Mouse (Mus musculus): ENCODE data around the gene Olfr812. TPM values are rescaled to one million over a fixed set of nuclear protein-coding genes. Genes with fewer than 3 reads are reported as not detected.

Gene Olfr812
- polyA plus RNA-seq (2017; shearing (Covaris generic)): not detected

DNA sequence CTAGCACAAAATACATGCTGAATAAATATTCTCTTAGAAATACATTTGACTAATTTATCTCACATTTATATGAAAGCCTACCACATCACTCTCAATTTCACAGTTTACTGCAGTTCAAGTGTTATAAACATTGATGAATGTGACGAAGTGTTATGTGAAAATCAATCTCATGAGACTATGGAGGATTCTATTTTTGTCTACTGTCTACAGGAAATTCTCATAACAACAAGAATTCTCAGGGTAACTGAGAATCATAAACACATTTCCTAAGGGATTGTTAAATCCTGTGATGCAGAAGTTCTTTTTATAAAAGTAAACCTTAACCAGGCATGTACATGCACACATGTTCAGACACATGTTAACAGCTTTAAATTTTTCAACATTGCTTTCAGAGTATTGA, at the start of gene Olfr812:
Olfr812 (minus strand) TSS at position 101 of the 400 bp plus-strand sequence.

GRCm38 (mm10) chr10:129879751-129880150, 33.9 kb upstream of the Olfr812 start, which contains the start of gene Olfr814:
TSS of gene Olfr814 (minus strand) at chr10:129879851.

GRCm38 (mm10) chr10:129855067-129855466, 9.2 kb upstream of the Olfr812 start, which contains the start of gene Olfr813:
TSS of gene Olfr813 (plus strand) at chr10:129855367.

GRCm38 (mm10) chr10:129804296-129804695, 41.6 kb downstream of the Olfr812 start, which contains the start of gene Olfr811:
TSS of gene Olfr811 (minus strand) at chr10:129804396.

DNA sequence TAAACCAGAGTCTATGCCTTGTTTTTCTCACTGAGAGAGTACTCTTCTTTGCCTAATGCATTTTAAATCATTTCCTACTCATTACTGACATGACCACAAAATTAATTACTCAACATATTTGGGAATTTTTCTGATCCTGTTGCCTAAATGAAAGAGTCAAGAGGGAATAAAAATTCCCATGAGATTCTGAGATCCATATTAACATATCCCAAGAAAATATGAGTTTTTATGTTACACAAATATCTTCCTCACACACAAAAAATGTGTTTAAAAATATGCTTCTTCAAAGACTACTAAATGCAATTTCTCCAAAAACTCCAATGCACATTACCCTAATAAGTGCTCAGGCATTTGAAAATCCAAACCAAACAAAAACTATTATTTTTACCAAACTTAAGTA, 51.1 kb downstream of the Olfr812 start, which contains the start of gene Olfr810:
Olfr810 (minus strand) TSS at position 101 of the 400 bp plus-strand sequence.

Other genes with a start within 250 kb of the Olfr812 start
- not detected for gene Olfr796, start 233.5 kb downstream of the Olfr812 start, polyA plus RNA-seq (2017; shearing (Covaris generic))
- not detected for gene Olfr798, start 218.2 kb downstream of the Olfr812 start, polyA plus RNA-seq (2017; shearing (Covaris generic))
- gene Olfr799, start 208.6 kb downstream of the Olfr812 start, polyA plus RNA-seq (2017; shearing (Covaris generic)): not detected
- not detected for gene Olfr800, start 188.4 kb downstream of the Olfr812 start, polyA plus RNA-seq (2017; shearing (Covaris generic))
- gene Olfr801, start 172.2 kb downstream of the Olfr812 start, polyA plus RNA-seq (2017; shearing (Covaris generic)): not detected
- gene Olfr802, start 157.9 kb downstream of the Olfr812 start, polyA plus RNA-seq (2017; shearing (Covaris generic)): not detected
- gene Olfr803, start 151.8 kb downstream of the Olfr812 start, polyA plus RNA-seq (2017; shearing (Covaris generic)): not detected
- gene Olfr804, start 142.9 kb downstream of the Olfr812 start, polyA plus RNA-seq (2017; shearing (Covaris generic)): not detected
- not detected for gene Olfr805, start 116.7 kb downstream of the Olfr812 start, polyA plus RNA-seq (2017; shearing (Covaris generic))
- gene Olfr806, start 104.2 kb downstream of the Olfr812 start, polyA plus RNA-seq (2017; shearing (Covaris generic)): not detected
- not detected for gene Olfr807, start 88.3 kb downstream of the Olfr812 start, polyA plus RNA-seq (2017; shearing (Covaris generic))
- gene Olfr808, start 80.6 kb downstream of the Olfr812 start, polyA plus RNA-seq (2017; shearing (Covaris generic)): not detected
- not detected for gene Olfr809, start 71.5 kb downstream of the Olfr812 start, polyA plus RNA-seq (2017; shearing (Covaris generic))
- not detected for gene Olfr810, start 51.2 kb downstream of the Olfr812 start, polyA plus RNA-seq (2017; shearing (Covaris generic))
- gene Olfr811, start 41.7 kb downstream of the Olfr812 start, polyA plus RNA-seq (2017; shearing (Covaris generic)): not detected
- gene Olfr813, start 9.3 kb upstream of the Olfr812 start, polyA plus RNA-seq (2017; shearing (Covaris generic)): not detected
- gene Olfr814, start 33.8 kb upstream of the Olfr812 start, polyA plus RNA-seq (2017; shearing (Covaris generic)): 0.13 TPM
- gene Olfr815, start 59.8 kb upstream of the Olfr812 start, polyA plus RNA-seq (2017; shearing (Covaris generic)): not detected
- gene Olfr816, start 69.5 kb upstream of the Olfr812 start, polyA plus RNA-seq (2017; shearing (Covaris generic)): not detected
- gene Olfr818, start 103.0 kb upstream of the Olfr812 start, polyA plus RNA-seq (2017; shearing (Covaris generic)): not detected
- gene Olfr819, start 121.2 kb upstream of the Olfr812 start, polyA plus RNA-seq (2017; shearing (Covaris generic)): not detected
- not detected for gene Olfr247, start 130.0 kb upstream of the Olfr812 start, polyA plus RNA-seq (2017; shearing (Covaris generic))
- gene Gm10310, start 139.0 kb upstream of the Olfr812 start, polyA plus RNA-seq (2017; shearing (Covaris generic)): 0.06 TPM
- not detected for gene Olfr820, start 166.5 kb upstream of the Olfr812 start, polyA plus RNA-seq (2017; shearing (Covaris generic))
- not detected for gene Olfr821, start 184.3 kb upstream of the Olfr812 start, polyA plus RNA-seq (2017; shearing (Covaris generic))
- gene Olfr822, start 225.1 kb upstream of the Olfr812 start, polyA plus RNA-seq (2017; shearing (Covaris generic)): not detected